Mouse (Mus musculus) B cell, adult (primary cell): Measurements from ENCODE around the gene Rnf182. TPM values are rescaled to one million over a fixed set of nuclear protein-coding genes. Genes with fewer than 3 reads are reported as not detected.

Experiments
- total RNA-seq: library from RNA; stranded (reverse); gene quantifications from 4 replicates; pipeline ENCODE4 v1.2.4, GENCODE M21; 2023; ENCODE audit not compliant: inconsistent age

Rnf182 gene
- not detected in 4 replicates for total RNA-seq

DNA sequence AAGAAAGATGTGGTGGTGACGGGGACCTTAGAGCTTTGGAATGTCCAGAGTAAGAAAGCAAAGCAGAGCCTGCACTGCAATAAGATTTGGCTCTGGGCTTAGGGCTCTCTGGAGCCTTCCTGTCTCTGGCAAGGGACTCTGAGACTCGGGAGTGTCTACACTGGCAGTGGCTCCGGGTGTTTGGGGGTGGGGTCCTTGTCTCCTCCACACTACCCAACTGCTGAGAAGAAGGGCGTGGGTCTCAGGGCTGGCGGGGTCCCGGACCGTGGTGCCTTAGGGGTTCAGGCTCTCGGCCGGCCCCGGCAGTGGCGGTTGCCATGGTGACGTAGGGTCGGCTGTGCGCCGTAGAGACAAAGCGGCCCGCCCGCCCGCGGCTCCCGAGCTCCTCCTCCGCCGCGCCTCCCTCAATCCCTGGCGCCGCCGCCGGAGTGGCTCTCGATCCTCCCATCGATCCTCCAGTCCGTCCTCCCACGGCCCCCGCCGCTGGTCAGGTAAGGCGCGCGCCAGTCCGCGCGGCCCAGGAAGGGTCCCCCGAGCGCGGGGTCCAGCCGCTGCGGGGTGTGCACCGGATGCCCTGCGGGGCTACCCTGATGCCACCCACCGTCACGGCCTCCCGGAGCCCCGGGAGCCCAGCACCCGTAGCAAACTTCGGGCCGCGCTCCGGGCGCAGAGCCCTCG, at the start of gene Rnf182:
Gene Rnf182, plus strand, starts transcription at position 134 of the 678 bp plus-strand sequence.

Other genes starting within 250 kb of the Rnf182 start
- gene Nol7, start 217.3 kb upstream of the Rnf182 start, total RNA-seq: 178 to 197 TPM (median 184 TPM) in 4 replicates
- gene Ranbp9, start 134.4 kb upstream of the Rnf182 start, total RNA-seq: 64.3 to 86.9 TPM (median 80.7 TPM) in 4 replicates
- gene Mcur1, start 55.5 kb upstream of the Rnf182 start, total RNA-seq: 26.2 to 30.5 TPM (median 28.4 TPM) in 4 replicates
- 306 to 385 TPM (median 336 TPM) in 4 replicates for gene Cd83, start 169.1 kb downstream of the Rnf182 start, total RNA-seq